Mouse (Mus musculus): ENCODE measurements around the gene Sec24b. TPM values are rescaled to one million over a fixed set of nuclear protein-coding genes. Genes with fewer than 3 reads are reported as not detected.
A peak's percentile ranks its signal among the peaks of the same experiment; 100 is the strongest.

The Sec24b gene
- 47.0 and 53.3 TPM in 2 replicates for total RNA-seq (2014; fragmentation: Nextera tagmentation)
- 21.1 and 34.5 TPM in 2 replicates for total RNA-seq (2017)

DNA sequence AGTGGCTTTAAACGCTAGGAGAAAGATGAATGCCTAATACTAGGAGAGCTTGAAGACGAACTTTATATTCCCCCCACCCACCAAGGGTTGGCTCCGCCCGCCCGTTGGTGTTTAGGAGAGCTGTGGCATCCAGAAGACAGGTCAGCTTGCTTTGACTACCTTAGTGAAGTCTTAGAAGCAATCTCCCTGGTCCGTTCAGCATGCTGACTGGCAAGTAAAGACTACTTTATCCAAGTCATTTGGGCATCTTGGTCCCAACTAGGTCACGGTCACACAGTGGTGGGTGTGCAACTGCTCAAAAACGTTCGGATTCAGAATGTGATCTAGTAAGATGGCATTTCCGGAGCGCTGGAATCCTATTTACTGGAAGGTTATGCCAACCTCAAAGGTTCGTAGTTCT, at the start of gene Sec24b:
Gene Sec24b, minus strand, starts transcription at position 273 of the 400 bp plus-strand sequence.
- ATAC-seq (replicated peaks; ENCODE audit: poor library complexity, severe bottlenecking) = no peak

DNA sequence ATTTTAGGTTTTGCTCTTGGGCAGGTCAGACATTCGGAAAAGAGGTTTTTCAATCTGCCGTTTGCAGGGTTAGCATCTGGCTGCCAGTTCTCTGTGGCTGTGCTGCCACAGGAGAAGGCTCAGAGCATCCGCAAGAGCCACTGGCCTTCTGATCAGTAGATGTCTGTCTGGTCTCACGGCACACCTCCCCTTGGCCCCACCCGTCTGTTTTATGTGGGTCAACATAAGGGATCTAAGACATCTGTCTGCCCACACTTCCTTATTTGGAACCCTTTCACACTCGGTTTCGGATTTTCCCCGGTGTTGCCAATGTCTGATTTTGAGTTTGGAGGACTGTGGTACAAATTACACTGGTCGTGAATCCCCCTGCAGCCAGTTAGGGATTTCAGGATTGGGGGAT, 43.1 kb upstream of the Sec24b start:
- ATAC-seq (replicated peaks; ENCODE audit: poor library complexity, severe bottlenecking) = no peak; the same call in 1 of the 2 replicates

DNA sequence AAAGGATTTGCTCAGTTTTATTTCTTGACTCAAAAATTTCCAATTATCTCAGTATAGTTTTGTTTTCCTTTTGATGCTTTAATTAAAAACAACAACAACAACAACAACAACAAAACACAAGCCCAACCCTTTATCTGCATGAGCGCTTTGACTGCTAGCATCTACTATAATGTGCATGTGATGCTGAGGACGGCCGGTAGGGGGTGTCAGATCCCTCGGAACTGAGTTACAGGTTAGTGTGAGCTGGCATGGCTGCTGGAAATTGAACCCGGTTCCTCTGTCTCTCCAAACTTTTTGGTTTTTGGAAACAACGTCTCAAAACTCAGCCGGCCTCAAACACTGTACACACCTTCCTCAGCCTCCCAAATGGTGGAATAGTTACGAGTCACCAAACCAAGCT, 42.1 kb upstream of the Sec24b start:
- ATAC-seq (replicated peaks; ENCODE audit: poor library complexity, severe bottlenecking) = no peak; the same call in 1 of the 2 replicates

DNA sequence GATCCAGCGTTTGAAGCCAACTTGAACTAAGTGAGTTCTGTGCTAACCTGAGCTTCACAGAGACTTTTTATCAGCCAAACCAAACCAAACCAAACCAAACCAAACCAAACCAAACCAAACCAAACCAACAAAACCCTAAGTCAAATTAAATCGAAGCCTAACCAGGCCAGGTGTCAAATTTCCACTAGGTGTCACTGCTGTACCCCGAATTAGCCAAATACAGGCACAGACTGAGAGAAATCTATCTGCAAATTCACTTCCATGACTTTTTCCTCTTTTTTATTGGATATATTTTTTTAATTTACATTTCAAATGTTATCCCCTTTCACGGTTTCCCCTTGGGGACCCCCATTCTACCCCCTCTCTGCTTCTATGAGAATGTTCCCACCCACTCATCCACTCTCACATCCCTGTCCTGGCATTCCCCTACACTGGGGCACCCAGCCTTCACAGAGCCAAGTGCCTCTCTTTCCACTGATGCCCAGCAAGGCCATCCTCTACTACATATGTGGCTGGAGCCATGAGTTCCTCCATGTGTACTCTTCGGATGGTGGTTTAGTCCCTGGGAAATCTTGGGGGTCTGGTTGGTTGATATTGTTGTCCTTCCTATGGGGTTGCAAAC, 33.9 kb upstream of the Sec24b start:
- peak; percentile 56; the same call in 1 of the 2 replicates for ATAC-seq (replicated peaks; ENCODE audit: poor library complexity, severe bottlenecking)

DNA sequence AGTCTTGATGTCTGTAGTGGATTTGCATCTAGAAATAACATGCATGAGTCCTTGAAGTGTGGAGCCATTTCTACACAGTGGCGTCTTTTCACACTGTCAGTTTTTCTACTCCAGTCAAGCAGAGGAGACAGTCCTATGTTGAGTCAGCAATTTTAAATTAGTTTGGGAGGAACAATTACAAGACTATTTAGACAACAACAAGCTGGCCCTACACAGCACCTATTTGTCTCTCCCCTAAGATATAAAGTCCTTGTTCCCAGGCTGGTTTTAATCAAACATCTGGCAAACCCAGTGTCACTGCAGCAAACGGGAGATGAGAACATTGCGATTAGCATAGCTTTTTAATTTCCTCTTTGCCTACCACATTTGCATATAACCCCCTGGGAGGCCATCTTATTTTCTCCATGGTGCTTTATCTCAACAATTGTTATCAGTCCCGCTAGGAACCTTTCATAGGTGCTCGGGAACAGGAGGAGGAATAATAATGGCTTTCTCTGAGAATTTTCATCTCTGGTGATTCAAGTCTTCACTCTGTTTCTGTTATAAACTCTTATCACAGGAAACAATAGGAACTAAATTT, 32.9 kb upstream of the Sec24b start:
- ATAC-seq (replicated peaks; ENCODE audit: poor library complexity, severe bottlenecking) = no peak

DNA sequence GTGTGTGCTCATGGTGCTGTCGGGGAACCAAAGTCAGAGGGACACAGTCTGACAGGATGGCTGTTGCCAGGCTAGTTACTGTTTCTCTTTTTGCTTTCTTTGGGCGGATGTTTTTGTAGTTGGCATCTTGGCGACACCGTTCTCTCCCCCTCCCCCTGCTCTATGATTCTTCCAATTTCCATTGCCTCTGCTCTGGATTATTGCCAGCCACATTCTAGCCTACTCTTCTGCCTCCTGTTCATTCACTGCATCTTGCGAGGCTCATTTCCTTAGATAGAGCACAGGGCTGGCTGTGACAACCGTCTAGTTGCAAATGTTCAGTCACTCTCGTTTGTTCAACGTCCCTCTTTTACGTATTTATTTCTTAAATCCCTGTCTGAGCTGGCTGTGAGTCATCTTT, 29.1 kb upstream of the Sec24b start:
- ATAC-seq (replicated peaks; ENCODE audit: poor library complexity, severe bottlenecking) = no peak

DNA sequence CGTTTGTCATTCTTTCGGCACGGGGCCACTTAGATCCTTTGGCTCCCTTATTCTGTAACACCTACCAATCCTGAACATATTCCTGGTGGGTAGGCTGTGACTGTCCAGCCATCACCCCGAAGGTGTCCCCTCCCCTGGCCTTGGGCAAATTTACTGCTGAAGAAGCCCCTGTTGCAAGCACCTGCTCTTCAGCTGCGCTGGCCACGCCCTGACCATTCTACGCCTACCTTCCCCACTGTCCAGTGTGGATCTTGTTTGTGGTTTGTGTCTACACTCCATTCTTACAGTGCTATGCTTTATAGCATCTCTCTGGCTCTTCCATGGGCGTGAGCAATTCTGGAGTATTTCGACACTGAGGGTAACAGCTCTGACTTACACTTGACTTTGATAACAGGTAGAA, 27.3 kb upstream of the Sec24b start:
- ATAC-seq (replicated peaks; ENCODE audit: poor library complexity, severe bottlenecking) = no peak

DNA sequence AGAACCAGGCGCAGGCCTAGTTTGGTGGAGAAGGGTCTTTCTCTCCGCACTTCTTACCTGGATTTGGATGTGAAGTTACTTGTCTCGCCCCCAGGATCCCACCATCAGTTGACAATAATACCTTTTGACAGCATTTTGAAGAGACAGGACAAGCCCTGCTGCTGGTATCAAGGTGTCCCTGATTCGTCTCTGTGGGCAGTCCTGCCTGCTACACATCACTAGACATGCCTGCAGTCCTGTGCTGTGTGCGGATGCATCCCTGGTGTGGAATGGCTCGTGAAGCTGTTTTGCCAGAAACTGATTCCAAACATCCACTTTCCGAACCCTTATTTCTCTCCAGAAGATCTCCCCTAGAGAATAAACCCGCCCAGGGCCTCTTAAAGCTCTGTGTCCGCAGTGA, 26.1 kb upstream of the Sec24b start:
- ATAC-seq (replicated peaks; ENCODE audit: poor library complexity, severe bottlenecking) = no peak

DNA sequence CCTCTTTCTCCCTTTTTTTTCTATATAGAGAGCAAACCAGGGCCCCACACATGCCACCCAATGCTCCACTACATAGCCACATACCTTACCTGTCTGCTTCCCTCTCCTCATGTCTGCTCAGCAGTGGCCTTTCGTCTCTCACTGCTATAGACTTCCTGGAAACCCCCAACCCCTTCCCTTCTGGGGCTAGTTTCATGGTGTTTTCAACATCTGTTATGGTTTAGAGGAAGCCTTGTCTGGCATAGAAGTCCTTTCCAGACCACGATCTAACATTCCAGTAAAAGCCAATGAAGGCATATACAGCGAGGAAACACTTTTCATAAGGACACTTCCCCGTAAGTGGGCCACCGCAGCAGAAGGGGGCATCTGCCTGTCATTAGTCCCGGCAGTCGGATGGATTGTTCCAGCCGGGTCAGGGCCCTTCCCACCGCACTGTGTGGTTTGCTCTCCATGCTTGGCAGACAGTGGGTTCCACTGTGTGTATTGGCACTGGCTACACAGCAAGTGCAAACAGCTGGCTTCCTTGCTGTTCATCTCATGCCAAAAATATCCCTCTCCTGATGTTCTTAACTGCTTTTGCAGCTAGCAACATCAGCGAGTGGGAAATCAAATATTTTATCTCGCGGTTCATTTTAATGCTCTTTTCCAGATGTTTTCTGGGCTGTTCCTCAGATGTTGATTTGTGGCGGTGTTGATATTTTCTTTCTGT, 25.2 kb upstream of the Sec24b start:
- ATAC-seq (replicated peaks; ENCODE audit: poor library complexity, severe bottlenecking) = no peak

DNA sequence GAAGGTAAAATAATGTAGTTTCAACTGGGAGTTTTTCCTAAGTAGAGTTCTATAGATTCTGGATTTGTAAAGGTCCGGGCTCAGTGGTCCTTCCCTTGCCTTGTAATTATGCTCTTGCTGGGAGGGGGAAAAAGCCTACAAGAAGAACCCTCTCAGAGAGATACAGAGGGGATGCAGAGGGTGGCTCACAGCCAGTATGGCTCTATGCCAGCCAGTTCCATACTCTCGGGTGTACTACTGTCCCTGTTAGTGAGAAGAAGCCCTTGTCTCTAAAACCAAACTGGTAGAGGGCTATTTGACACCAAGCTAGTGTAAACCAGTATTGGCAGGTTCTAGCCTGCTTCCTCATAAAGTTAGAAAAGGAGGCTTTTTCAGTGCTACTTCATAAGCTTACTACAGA, 22.0 kb upstream of the Sec24b start:
- ATAC-seq (replicated peaks; ENCODE audit: poor library complexity, severe bottlenecking) = no peak

DNA sequence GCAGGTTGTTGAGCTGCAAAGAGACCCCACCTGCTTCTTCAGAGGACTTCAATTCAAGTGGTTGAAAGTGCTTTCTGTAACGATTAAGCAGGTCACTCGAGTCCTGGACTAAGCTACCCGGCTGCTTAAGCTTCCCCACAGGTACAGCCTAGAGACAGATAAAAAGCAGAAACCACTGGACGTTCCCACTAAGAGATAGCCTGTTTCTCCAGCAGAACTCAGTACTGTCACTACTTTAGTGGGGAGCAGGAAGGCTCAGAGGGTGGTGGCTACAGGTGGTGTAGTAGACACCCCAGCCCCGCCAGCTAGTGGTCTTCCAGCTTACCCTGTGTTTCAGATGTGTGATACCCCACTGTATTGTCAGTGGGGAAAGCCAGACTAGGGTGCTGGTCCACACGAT, 19.3 kb upstream of the Sec24b start:
- no peak for ATAC-seq (replicated peaks; ENCODE audit: poor library complexity, severe bottlenecking)

DNA sequence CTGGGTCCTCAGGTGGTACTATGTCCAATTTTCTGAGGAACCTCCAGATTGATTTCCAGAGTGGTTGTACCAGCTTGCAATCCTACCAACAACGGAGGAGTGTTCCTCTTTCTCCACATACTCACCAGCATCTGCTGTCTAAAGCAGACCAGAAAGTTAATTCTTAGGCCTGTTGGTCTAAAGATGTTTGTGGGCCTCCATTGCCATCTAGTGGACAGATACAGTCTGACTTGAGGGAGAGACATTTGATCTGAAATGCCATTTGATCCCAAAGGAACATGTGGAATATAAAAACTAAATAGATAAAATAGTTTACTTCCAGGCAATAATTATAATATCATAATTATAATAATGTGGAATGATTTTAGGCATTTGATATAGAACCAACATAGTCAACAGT, 18.4 kb upstream of the Sec24b start:
- ATAC-seq (replicated peaks; ENCODE audit: poor library complexity, severe bottlenecking) = peak; percentile 93

DNA sequence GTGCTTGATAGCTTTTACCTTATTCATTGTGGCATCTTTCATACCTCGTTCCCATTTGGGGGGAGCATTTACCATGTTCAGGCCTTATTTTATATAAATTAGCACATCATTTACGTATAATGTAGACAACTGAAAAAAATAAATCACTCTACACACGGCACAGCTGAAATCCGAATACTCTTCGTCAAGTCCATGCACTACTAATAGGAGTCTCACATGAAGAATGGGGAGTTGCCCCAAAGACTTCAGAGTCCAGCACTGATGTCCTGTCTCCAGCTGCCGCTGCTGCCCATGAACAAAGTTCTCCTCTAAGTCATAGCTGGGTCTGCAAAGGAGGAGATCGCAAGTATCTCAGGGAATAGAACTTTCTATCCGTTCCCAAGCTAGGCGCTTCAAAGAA, 15.9 kb upstream of the Sec24b start:
- ATAC-seq (replicated peaks; ENCODE audit: poor library complexity, severe bottlenecking) = no peak

DNA sequence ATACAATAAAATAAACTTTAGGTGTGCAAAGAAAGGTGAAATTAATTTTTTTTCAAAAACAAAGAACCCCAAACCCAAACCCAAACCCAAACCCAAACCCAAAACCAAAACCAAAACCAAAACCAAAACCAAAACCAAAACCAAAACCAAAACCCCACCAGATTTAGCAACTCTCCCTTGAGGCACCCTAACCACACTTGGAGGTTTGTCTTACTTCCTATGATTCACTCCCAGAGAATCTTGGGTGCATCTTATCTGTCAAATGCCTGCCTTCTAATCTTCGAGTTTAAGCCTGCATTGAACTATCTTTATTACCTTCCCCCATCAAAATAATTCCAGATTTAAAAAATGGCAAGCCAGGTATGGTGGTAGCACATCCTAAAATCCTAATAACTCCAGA, 14.4 kb upstream of the Sec24b start:
- ATAC-seq (replicated peaks; ENCODE audit: poor library complexity, severe bottlenecking) = no peak; the same call in 1 of the 2 replicates

DNA sequence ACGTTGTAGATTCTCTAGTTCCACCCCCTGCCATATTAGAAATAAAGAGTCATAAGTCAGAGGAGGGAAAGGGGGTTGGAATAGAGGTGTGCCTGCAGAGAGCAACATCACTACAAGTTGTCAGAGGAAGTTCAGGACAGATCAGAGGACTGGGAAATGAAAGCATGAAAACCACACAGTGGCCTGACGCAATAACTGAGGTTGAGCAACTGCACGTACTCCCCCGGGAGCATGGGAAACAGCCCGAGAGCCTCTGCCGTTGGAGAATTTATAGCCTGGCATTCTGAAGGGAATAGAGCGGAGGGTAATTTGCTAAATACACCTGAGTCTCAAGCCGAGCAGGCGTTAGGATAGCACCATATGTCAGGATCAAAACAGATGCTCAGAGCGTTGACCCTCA, 11.7 kb upstream of the Sec24b start:
- ATAC-seq (replicated peaks; ENCODE audit: poor library complexity, severe bottlenecking) = peak; percentile 98

DNA sequence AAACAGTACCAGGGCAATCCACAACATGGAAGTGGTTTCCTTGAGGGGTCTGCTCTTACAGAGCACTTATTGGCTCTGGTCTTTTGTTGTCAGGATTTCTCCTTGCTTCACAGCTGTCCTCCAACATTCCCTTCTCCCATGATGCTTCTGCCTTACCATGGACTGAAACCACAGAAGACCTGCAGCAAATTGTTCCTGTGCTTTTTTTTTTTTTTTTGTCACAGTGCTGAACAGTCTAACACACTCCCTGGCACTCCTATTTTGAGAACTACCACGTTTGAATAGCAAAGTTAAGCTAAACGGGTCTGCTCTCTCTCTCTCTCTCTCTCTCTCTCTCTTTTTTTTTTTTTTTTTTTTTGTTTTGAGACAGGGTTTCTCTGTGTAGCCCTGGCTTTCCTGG, 10.6 kb upstream of the Sec24b start:
- no peak for ATAC-seq (replicated peaks; ENCODE audit: poor library complexity, severe bottlenecking)

DNA sequence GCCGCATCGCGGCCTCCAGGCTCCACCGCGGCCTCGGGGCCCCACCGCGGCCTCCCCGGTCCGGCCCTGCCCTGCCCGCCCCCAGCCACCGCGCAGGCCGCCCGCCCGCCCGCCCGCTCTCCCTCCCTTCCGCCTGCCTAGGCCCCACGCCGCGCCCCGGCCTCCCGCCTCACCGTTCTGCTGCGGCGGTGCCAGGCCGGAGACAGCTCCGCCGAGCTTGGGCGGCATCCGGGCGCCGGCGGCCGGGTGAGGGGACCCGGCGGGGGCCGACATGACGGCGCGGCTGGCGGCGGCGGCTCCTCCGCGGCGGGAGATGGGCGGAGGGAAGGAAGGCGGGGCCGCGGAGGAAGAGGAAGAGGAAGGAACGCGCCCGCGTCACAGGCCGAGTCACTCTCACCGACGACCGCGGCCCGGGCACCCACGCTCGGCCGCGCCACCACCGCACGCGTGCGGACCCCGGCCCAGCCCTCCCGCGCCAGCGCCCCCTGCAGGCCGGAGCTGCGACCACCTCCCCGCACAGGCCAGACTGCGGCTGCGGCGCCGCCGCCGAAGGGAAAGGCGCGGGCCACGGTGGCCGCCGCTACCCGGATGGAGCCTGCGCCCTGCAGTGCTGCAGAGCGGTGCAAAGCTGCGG, 840 bp downstream of the Sec24b start:
- peak; percentile 85 for ATAC-seq (replicated peaks; ENCODE audit: poor library complexity, severe bottlenecking)

DNA sequence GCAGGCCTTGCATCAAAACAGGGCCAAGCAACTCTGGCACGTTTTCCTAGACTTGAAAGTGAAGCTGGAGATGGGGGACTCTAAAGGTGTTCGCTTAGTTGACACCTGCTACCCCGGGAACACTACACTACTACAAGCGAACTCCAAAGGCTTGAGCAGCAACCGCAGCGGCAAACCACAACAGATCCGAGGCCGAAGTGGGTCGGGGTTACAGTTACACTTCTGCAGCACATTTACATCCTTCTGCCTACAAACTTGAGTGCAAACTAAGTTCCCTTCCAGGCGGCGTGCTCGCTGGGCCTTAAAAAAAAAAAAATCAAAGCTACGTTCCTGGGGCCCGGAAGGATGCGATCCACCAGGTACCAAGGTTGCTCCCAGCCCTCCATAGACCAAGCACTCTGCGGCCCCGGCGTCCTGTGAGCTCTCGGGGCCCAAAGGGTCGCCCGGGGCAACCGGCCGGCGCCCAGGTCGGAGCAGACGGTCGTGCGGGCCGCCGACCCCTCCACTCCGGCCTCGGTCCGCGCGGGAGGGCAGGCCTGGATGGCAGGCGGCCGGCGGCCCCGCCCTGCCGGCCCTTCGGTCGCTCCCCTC, 1.5 kb downstream of the Sec24b start:
- peak; percentile 18 for ATAC-seq (replicated peaks; ENCODE audit: poor library complexity, severe bottlenecking)

DNA sequence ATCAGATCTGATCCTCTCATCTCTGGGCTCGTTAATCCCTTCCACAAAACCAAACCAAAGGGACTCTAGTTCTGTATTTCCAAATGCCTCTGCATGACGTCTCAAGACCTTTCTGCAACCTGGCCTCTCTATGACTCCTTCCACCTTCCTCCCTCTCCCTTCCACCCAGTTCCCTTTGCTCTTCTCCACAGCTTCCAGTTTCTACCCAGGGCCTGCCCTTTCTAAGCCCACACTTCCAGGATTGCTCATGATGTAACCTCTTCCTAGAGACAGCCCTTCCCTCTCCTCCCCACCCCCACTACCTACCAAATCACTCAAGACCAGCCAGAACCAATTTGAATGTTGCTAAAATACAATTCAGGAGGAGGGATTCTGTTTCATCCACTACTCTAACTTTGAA, 2.9 kb downstream of the Sec24b start:
- ATAC-seq (replicated peaks; ENCODE audit: poor library complexity, severe bottlenecking) = peak; percentile 48

DNA sequence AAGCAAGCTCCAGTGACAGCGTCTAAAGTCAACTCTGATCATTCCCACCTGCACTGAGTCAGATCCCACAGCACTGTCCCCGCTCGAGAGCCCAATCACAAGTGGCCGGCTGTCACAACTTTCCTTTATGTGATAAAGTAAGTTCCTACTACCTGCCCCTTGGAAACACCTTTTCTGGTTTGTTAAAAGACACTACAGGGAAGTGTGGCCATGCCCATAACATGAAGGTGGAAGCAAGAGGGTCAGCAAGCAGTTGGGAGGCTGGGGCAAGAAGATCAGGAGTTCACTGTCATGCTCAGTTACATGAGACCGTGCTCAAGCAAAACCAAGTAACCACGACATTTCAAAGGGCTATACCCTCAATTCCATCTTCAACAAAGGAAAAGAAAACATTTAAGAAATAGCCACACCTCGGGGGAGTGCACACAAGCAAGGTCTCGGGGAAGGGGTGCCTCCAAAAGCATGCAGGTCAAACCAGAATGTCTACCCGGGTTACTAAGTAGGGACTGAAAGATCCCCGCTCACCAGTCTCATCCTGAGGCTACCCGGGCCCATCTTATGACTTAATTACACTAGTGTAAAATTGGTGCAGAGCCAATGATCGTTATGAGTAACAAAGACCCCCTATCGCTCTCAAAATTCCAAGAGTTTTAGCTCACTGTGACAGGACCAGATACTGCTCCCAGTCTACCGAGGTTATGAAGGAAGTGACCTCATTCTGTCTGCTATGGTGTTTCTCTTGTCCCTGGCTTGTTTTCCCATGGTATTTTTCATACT, 3.6 kb downstream of the Sec24b start:
- no peak for ATAC-seq (replicated peaks; ENCODE audit: poor library complexity, severe bottlenecking)

All from granulocyte monocyte progenitor cell, adult 5-6 weeks (primary cell).